ENCODE assay signal across 10 mouse cellular contexts in the genomic region with DNA sequence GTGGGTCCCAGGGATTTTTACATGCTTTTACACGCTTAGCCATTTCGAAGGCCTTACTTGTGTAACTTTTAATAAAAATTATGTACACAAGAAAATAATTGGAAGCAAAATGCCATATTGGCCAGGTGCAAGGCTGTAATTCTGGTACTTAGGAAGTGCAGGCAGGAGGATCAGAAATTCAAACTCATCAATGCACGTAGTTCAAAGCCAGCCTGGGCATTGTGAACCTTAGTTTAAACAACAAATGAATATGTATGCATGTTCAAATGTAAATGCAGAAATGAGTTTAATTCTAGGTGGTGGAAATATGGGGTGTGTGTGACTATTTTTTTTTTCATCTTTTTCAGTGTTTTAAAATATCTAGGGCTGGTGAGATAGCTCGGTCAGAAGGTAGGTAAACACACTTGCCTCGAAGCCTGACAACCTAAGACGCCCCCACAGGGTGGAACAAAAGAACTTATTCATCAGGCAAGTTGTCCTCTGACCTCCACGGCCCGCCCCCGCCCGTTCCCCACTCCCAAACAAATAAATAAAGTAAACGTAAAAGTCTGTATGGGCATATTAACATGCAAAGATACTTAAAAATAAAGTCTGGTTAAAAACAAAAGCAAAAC. TPM values are rescaled to one million over a fixed set of nuclear protein-coding genes. Genes with fewer than 3 reads are reported as not detected.
DNase-seq lines count a peak whose midpoint lies in the region; ATAC-seq lines count a peak whose summit lies in the region.
"Had no signal": no experiment of that assay in that cellular context is flagged by ENCODE, and none has a peak within 500 bp of the region (broad histone marks: within the 10 kb centered on the region; RNA-seq: fewer than 3 reads in every experiment).

No protein-coding gene starts in this region.

- no peak overlapping the region for H3K9ac ChIP-seq in hindbrain, embryonic 12.5 days
- H3K9ac ChIP-seq in intestine, embryonic 16.5 days (ENCODE audit: low read depth, low read length) = no peak overlapping the region

- no peak for DNase-seq in hindbrain, embryonic 10.5 days (ENCODE audit: low spot score)
- DNase-seq in thymus, postnatal 4 days = peak; percentile 42
- no peak for DNase-seq in thymus, postnatal 10 days (ENCODE audit: low spot score in 2 of 2)
- no peak for DNase-seq in layer of hippocampus, postnatal 10 days (ENCODE audit: low spot score in 2 of 2)
- no peak for DNase-seq in adrenal gland, postnatal 25 days
- no peak for DNase-seq in kidney, adult 8-10 months
- DNase-seq: kidney, postnatal 14 days; lung, postnatal 10 days had no signal

- no peak overlapping the region for H3K27ac ChIP-seq in hindbrain, embryonic 10.5 days
- no peak overlapping the region for H3K27ac ChIP-seq in hindbrain, embryonic 12.5 days
- no peak overlapping the region for H3K27ac ChIP-seq in intestine, embryonic 16.5 days (ENCODE audit: low read length)

- H3K4me1 ChIP-seq in hindbrain, embryonic 10.5 days (replicated peaks) = peaks cover 24% of the 10 kb centered on the region
- H3K4me1 ChIP-seq in hindbrain, embryonic 12.5 days = peaks cover 5% of the 10 kb centered on the region
- peaks cover 6% of the 10 kb centered on the region for H3K4me1 ChIP-seq in intestine, embryonic 16.5 days (ENCODE audit: control insufficient read depth, insufficient read depth, low read length)

- ATAC-seq in hindbrain, embryonic 12.5 days (ENCODE audit: low FRiP score) = no peak
- no peak for ATAC-seq in intestine, embryonic 16.5 days

- no peaks in the 10 kb centered on the region for H3K27me3 ChIP-seq in hindbrain, embryonic 10.5 days (ENCODE audit: insufficient read depth, poor library complexity, severe bottlenecking)
- no peaks in the 10 kb centered on the region for H3K27me3 ChIP-seq in hindbrain, embryonic 12.5 days
- H3K27me3 ChIP-seq in intestine, embryonic 16.5 days (replicated peaks; ENCODE audit: control insufficient read depth, insufficient read depth, low read length) = no peaks in the 10 kb centered on the region

- H3K9me3 ChIP-seq in hindbrain, embryonic 10.5 days = no peaks in the 10 kb centered on the region
- no peaks in the 10 kb centered on the region for H3K9me3 ChIP-seq in hindbrain, embryonic 12.5 days (replicated peaks)
- no peaks in the 10 kb centered on the region for H3K9me3 ChIP-seq in intestine, embryonic 16.5 days (ENCODE audit: control insufficient read depth, low read length)

- 20% methylated on average over 11 of the region's 11 CpGs for WGBS in hindbrain, embryonic 10.5 days
- WGBS in hindbrain, embryonic 12.5 days = 22% methylated on average over 11 of the region's 11 CpGs
- 28% methylated on average over 11 of the region's 11 CpGs for WGBS in intestine, embryonic 16.5 days

- H3K36me3 ChIP-seq in hindbrain, embryonic 10.5 days = no peaks in the 10 kb centered on the region
- no peaks in the 10 kb centered on the region for H3K36me3 ChIP-seq in hindbrain, embryonic 12.5 days
- no peaks in the 10 kb centered on the region for H3K36me3 ChIP-seq in intestine, embryonic 16.5 days (ENCODE audit: control insufficient read depth, insufficient read depth, low read length)

- H3K4me3 ChIP-seq in hindbrain, embryonic 10.5 days = peak overlapping the region; percentile 97
- no peak overlapping the region for H3K4me3 ChIP-seq in hindbrain, embryonic 12.5 days
- peak overlapping the region; percentile 9; the same call in 1 of the 2 replicates for H3K4me3 ChIP-seq in intestine, embryonic 16.5 days (ENCODE audit: low read length)

- no peak overlapping the region; the same call in 1 of the 2 replicates for H3K4me2 ChIP-seq in hindbrain, embryonic 12.5 days (replicated peaks)
- H3K4me2 ChIP-seq in intestine, embryonic 16.5 days (ENCODE audit: low read depth, low read length) = peak overlapping the region; percentile 27; the same call in 1 of the 2 replicates

RNA-seq across cellular contexts. Expression of a gene that starts 1.2 kb away (rescaled TPM):
- polyA plus RNA-seq in hindbrain, embryonic 10.5 days (2016; fragmentation: Nextera tagmentation; extraction: Ambion mirVana) = 31.2 and 41.0 TPM in 2 replicates
- polyA plus RNA-seq in hindbrain, embryonic 12.5 days (2016; fragmentation: Nextera tagmentation; extraction: Ambion mirVana) = 29.2 and 29.8 TPM in 2 replicates
- polyA plus RNA-seq in intestine, embryonic 16.5 days (2015; fragmentation: Nextera tagmentation; extraction: Ambion mirVana) = 37.5 and 37.9 TPM in 2 replicates
- total RNA-seq in layer of hippocampus, postnatal 10 days (2021) = 10 to 100 TPM; 31.3 to 32.0 TPM
- 26.5 and 27.5 TPM in 2 replicates for total RNA-seq in adrenal gland, postnatal 25 days (2021)
